13 mouse cellular contexts compared by ENCODE assay signal in genomic region chr1:24195951-24196517, GRCm38 (mm10). TPM values are rescaled to one million over a fixed set of nuclear protein-coding genes. Genes with fewer than 3 reads are reported as not detected.
DNase-seq lines count a peak whose midpoint lies in the region; ATAC-seq lines count a peak whose summit lies in the region.
"Had no signal": no experiment of that assay in that cellular context is flagged by ENCODE, and none has a peak within 500 bp of the region (broad histone marks: within the 10 kb centered on the region; RNA-seq: fewer than 3 reads in every experiment).

No protein-coding gene starts in this region.

- 27% methylated on average over 3 of the region's 3 CpGs for WGBS in intestine, embryonic 15.5 days
- WGBS in intestine, embryonic 16.5 days, result 22% methylated on average over 3 of the region's 3 CpGs
- 16% methylated on average over 3 of the region's 3 CpGs for WGBS in forebrain, embryonic 11.5 days
- WGBS in limb, embryonic 13.5 days, result 0% methylated on average over 3 of the region's 3 CpGs

- H3K36me3 ChIP-seq in intestine, embryonic 15.5 days, result no peaks in the 10 kb centered on the region
- H3K36me3 ChIP-seq in intestine, embryonic 16.5 days (ENCODE audit: control insufficient read depth, insufficient read depth, low read length), result no peaks in the 10 kb centered on the region
- H3K36me3 ChIP-seq in forebrain, embryonic 11.5 days (ENCODE audit: control insufficient read depth, insufficient read depth, low read length), result no peaks in the 10 kb centered on the region
- H3K36me3 ChIP-seq in limb, embryonic 13.5 days, result no peaks in the 10 kb centered on the region
- H3K36me3 ChIP-seq: midbrain, embryonic 12.5 days had no signal

- H3K27me3 ChIP-seq in intestine, embryonic 15.5 days (replicated peaks), result no peaks in the 10 kb centered on the region
- H3K27me3 ChIP-seq in intestine, embryonic 16.5 days (replicated peaks; ENCODE audit: control insufficient read depth, insufficient read depth, low read length), result no peaks in the 10 kb centered on the region
- H3K27me3 ChIP-seq in forebrain, embryonic 11.5 days (ENCODE audit: control insufficient read depth, insufficient read depth, low read length), result no peaks in the 10 kb centered on the region
- H3K27me3 ChIP-seq in limb, embryonic 13.5 days, result no peaks in the 10 kb centered on the region
- H3K27me3 ChIP-seq: midbrain, embryonic 12.5 days had no signal

- no peak overlapping the region for H3K9ac ChIP-seq in intestine, embryonic 15.5 days
- no peak overlapping the region for H3K9ac ChIP-seq in intestine, embryonic 16.5 days (ENCODE audit: low read depth, low read length)
- no peak overlapping the region for H3K9ac ChIP-seq in forebrain, embryonic 11.5 days (ENCODE audit: low read length)
- H3K9ac ChIP-seq in limb, embryonic 13.5 days, result peak overlapping the region; percentile 62
- H3K9ac ChIP-seq: midbrain, embryonic 12.5 days had no signal

- H3K9me3 ChIP-seq in intestine, embryonic 15.5 days, result no peaks in the 10 kb centered on the region
- H3K9me3 ChIP-seq in intestine, embryonic 16.5 days (ENCODE audit: control insufficient read depth, low read length), result no peaks in the 10 kb centered on the region
- no peaks in the 10 kb centered on the region for H3K9me3 ChIP-seq in forebrain, embryonic 11.5 days (ENCODE audit: control insufficient read depth, low read length)
- no peaks in the 10 kb centered on the region for H3K9me3 ChIP-seq in limb, embryonic 13.5 days
- H3K9me3 ChIP-seq: midbrain, embryonic 12.5 days had no signal

- no peak overlapping the region for H3K27ac ChIP-seq in intestine, embryonic 15.5 days
- H3K27ac ChIP-seq in intestine, embryonic 16.5 days (ENCODE audit: low read length), result no peak overlapping the region
- H3K27ac ChIP-seq in forebrain, embryonic 11.5 days (ENCODE audit: low read depth, low read length), result no peak overlapping the region
- peak overlapping the region; percentile 95 for H3K27ac ChIP-seq in limb, embryonic 13.5 days
- H3K27ac ChIP-seq: midbrain, embryonic 12.5 days had no signal

- ATAC-seq in intestine, embryonic 15.5 days, result 0 out of 2 replicates have a peak, but pooled peaks have one; percentile 31
- no peak for ATAC-seq in intestine, embryonic 16.5 days
- ATAC-seq in forebrain, embryonic 11.5 days (replicated peaks; ENCODE audit: low FRiP score), result peak; percentile 60
- peak; percentile 92 for ATAC-seq in limb, embryonic 13.5 days (ENCODE audit: low FRiP score, low read depth)

- H3K4me2 ChIP-seq in intestine, embryonic 15.5 days (replicated peaks), result no peak overlapping the region
- no peak overlapping the region for H3K4me2 ChIP-seq in intestine, embryonic 16.5 days (ENCODE audit: low read depth, low read length)
- H3K4me2 ChIP-seq in forebrain, embryonic 11.5 days (ENCODE audit: low read depth, low read length, severe bottlenecking), result peak overlapping the region; percentile 15; the same call in 1 of the 2 replicates
- peak overlapping the region; percentile 63 for H3K4me2 ChIP-seq in limb, embryonic 13.5 days (replicated peaks)
- H3K4me2 ChIP-seq: midbrain, embryonic 12.5 days had no signal

- no peak overlapping the region for H3K4me3 ChIP-seq in intestine, embryonic 15.5 days (replicated peaks)
- H3K4me3 ChIP-seq in intestine, embryonic 16.5 days (ENCODE audit: low read length), result no peak overlapping the region
- no peak overlapping the region for H3K4me3 ChIP-seq in forebrain, embryonic 11.5 days (ENCODE audit: low read depth, low read length)
- peak overlapping the region; percentile 43 for H3K4me3 ChIP-seq in limb, embryonic 13.5 days
- H3K4me3 ChIP-seq: midbrain, embryonic 12.5 days had no signal

- peaks cover 3% of the 10 kb centered on the region; the same call in 1 of the 2 replicates for H3K4me1 ChIP-seq in intestine, embryonic 15.5 days (replicated peaks)
- no peaks in the 10 kb centered on the region for H3K4me1 ChIP-seq in intestine, embryonic 16.5 days (ENCODE audit: control insufficient read depth, insufficient read depth, low read length)
- peaks cover 11% of the 10 kb centered on the region; the same call in 1 of the 2 replicates for H3K4me1 ChIP-seq in forebrain, embryonic 11.5 days (replicated peaks; ENCODE audit: control insufficient read depth, insufficient read depth, low read length)
- H3K4me1 ChIP-seq in limb, embryonic 13.5 days, result peaks cover 58% of the 10 kb centered on the region

- peak; percentile 81 for DNase-seq in embryo, embryonic 11 days
- DNase-seq in forebrain, embryonic 11.5 days (ENCODE audit: low spot score), result peak; percentile 60
- no peak for DNase-seq in layer of hippocampus, adult 8-10 months (ENCODE audit: low spot score in 2 of 2)
- DNase-seq in urinary bladder, postnatal 14 days (ENCODE audit: low spot score), result no peak
- no peak for DNase-seq in spleen, postnatal 14 days (ENCODE audit: low spot score in 2 of 2)
- DNase-seq: cerebellum, adult 11 months; kidney, adult 18-20 months; right cerebral cortex, postnatal 4 days; thymus, postnatal 14 days had no signal

RNA-seq across cellular contexts. Expression of gene Col9a1, which starts 18.6 kb away (rescaled TPM):
- 2.1 and 2.5 TPM in 2 replicates for polyA plus RNA-seq in intestine, embryonic 15.5 days (2015; fragmentation: Nextera tagmentation; extraction: Ambion mirVana)
- polyA plus RNA-seq in intestine, embryonic 16.5 days (2015; fragmentation: Nextera tagmentation; extraction: Ambion mirVana), result 1.1 and 1.3 TPM in 2 replicates
- polyA plus RNA-seq in forebrain, embryonic 11.5 days (2014; fragmentation: Nextera tagmentation; extraction: Ambion mirVana), result 10.4 and 12.7 TPM in 2 replicates
- 236 and 245 TPM in 2 replicates for polyA plus RNA-seq in limb, embryonic 13.5 days (2015; fragmentation: Nextera tagmentation; extraction: Ambion mirVana)
- under 1 TPM; 0.27 to 0.98 (median 0.51) TPM for total RNA-seq in layer of hippocampus, adult 8-10 months (2022)

Comparison
In these comparisons a context has a peak if more than half of its experiments do, and no peak if none do; other contexts are left out.
1. H3K4me2 ChIP-seq: peak in forebrain, embryonic 11.5 days (single experiment) and limb, embryonic 13.5 days (single experiment); none in intestine, embryonic 15.5 days (single experiment) and intestine, embryonic 16.5 days (single experiment).
2. DNase-seq: peak in embryo, embryonic 11 days (single experiment) and forebrain, embryonic 11.5 days (single experiment); none in layer of hippocampus, adult 8-10 months (0 of 2), urinary bladder, postnatal 14 days (single experiment) and spleen, postnatal 14 days (0 of 2).
3. RNA of gene Col9a1, which starts 18.6 kb away (polyA plus RNA-seq): 236 to 245 TPM in limb, embryonic 13.5 days; 10.4 to 12.7 TPM in forebrain, embryonic 11.5 days, 2.1 to 2.5 TPM in intestine, embryonic 15.5 days and 1.1 to 1.3 TPM in intestine, embryonic 16.5 days; every median in the first group is over 10 times any median in the second.